Comparison of ENCODE assay signal across 19 mouse cellular contexts in the genomic region with DNA sequence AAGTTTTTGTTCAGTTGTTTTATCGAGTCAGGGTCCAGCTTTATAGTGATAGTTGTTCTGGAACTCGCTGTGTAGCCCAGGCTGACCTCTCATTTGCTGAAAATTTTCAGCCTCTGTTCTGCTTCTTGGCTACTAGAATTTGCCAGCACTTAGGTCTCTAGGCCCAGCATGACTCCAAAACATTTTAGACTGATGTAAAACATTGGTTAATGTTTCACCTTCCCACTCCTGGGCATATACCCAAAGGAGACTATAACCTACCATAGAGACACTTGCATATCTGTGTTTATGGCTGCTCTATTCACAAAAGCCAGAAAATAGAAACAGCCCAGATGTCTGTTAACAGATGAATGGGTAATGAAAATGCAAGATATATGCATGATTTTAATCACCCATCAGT. TPM values are rescaled to one million over a fixed set of nuclear protein-coding genes. Genes with fewer than 3 reads are reported as not detected.
DNase-seq lines count a peak whose midpoint lies in the region; ATAC-seq and TF ChIP-seq lines count a peak whose summit lies in the region.
"Had no signal": no experiment of that assay in that cellular context is flagged by ENCODE, and none has a peak within 500 bp of the region (broad histone marks: within the 10 kb centered on the region; RNA-seq: fewer than 3 reads in every experiment).

No protein-coding gene starts in this region.

- H3K4me2 ChIP-seq in neural tube, embryonic 12.5 days (replicated peaks): peak overlapping the region; percentile 27; the same call in 1 of the 2 replicates
- 0 out of 2 replicates have a peak overlapping the region, but pooled peaks have one; percentile 51 for H3K4me2 ChIP-seq in hindbrain, postnatal 0 days (ENCODE audit: low read depth, low read length)
- H3K4me2 ChIP-seq: embryonic facial prominence, embryonic 15.5 days had no signal

- H3K9me3 ChIP-seq in neural tube, embryonic 12.5 days: no peaks in the 10 kb centered on the region
- H3K9me3 ChIP-seq in hindbrain, postnatal 0 days (ENCODE audit: low read length): no peaks in the 10 kb centered on the region
- H3K9me3 ChIP-seq: embryonic facial prominence, embryonic 15.5 days; heart, embryonic 10.5 days had no signal

- no peak for ATAC-seq in neural tube, embryonic 12.5 days (ENCODE audit: low FRiP score, low read depth)
- ATAC-seq in hindbrain, postnatal 0 days: no peak

- peak; percentile 56 for DNase-seq in kidney, adult 2 months
- DNase-seq in kidney, adult 11 months: no peak
- DNase-seq in neural tube, embryonic 10.5 days (ENCODE audit: extremely low spot score, low spot score): no peak
- no peak for DNase-seq in hindbrain, postnatal 0 days (ENCODE audit: low spot score)
- DNase-seq in thymus, postnatal 10 days (ENCODE audit: low spot score in 2 of 2): no peak
- DNase-seq in ovary, adult 18-20 months (ENCODE audit: low spot score): no peak
- DNase-seq in thymus, postnatal 36 days: no peak
- DNase-seq: adrenal gland, postnatal 36 days; B cell, adult 2 months; cerebellum, adult 18-20 months; kidney, adult 18-20 months; lung, postnatal 10 days had no signal

- H3K4me3 ChIP-seq in kidney, adult 2 months (ENCODE audit: insufficient read depth, low read depth, low read length): no peak overlapping the region
- no peak overlapping the region for H3K4me3 ChIP-seq in neural tube, embryonic 12.5 days
- peak overlapping the region; percentile 37; the same call in 1 of the 2 replicates for H3K4me3 ChIP-seq in hindbrain, postnatal 0 days (ENCODE audit: low read length)
- H3K4me3 ChIP-seq: embryonic facial prominence, embryonic 15.5 days; heart, embryonic 10.5 days had no signal

- H3K27me3 ChIP-seq in kidney, adult 2 months (replicated peaks; ENCODE audit: control insufficient read depth, insufficient read depth, low read length): no peaks in the 10 kb centered on the region
- H3K27me3 ChIP-seq in neural tube, embryonic 12.5 days (replicated peaks): no peaks in the 10 kb centered on the region
- H3K27me3 ChIP-seq in hindbrain, postnatal 0 days (ENCODE audit: insufficient read depth, low read length): no peaks in the 10 kb centered on the region
- H3K27me3 ChIP-seq: embryonic facial prominence, embryonic 15.5 days had no signal

- no peaks in the 10 kb centered on the region for H3K4me1 ChIP-seq in kidney, adult 2 months (ENCODE audit: control insufficient read depth, insufficient read depth, low read length)
- no peaks in the 10 kb centered on the region for H3K4me1 ChIP-seq in neural tube, embryonic 12.5 days
- 0 out of 2 replicates have a peak, but pooled peaks cover 3% of the 10 kb centered on the region for H3K4me1 ChIP-seq in hindbrain, postnatal 0 days (ENCODE audit: insufficient read depth, low read length)
- H3K4me1 ChIP-seq: embryonic facial prominence, embryonic 15.5 days; heart, embryonic 10.5 days had no signal

- 35% methylated on average over 2 of the region's 2 CpGs for WGBS in kidney, adult 2 months
- WGBS in neural tube, embryonic 12.5 days: 84% methylated on average over 2 of the region's 2 CpGs
- 64% methylated on average over 2 of the region's 2 CpGs for WGBS in hindbrain, postnatal 0 days

- TF ChIP-seq CTCF in kidney, adult 2 months (conservative IDR thresholded peaks at IDR 0.05; ENCODE audit: insufficient read depth, insufficient read length, low read depth, low read length): no peak
- TF ChIP-seq CTCF in hindbrain, postnatal 0 days (IDR thresholded peaks at IDR 0.05; ENCODE audit: low read depth): no peak

- TF ChIP-seq POLR2A in kidney, adult 2 months (IDR thresholded peaks at IDR 0.05; ENCODE audit: low read depth, low read length): no peak

- H3K9ac ChIP-seq in neural tube, embryonic 12.5 days: no peak overlapping the region
- no peak overlapping the region for H3K9ac ChIP-seq in hindbrain, postnatal 0 days (replicated peaks; ENCODE audit: low read length)
- H3K9ac ChIP-seq: embryonic facial prominence, embryonic 15.5 days had no signal

- no peaks in the 10 kb centered on the region for H3K36me3 ChIP-seq in kidney, adult 2 months (ENCODE audit: control insufficient read depth, insufficient read depth, low read length)
- H3K36me3 ChIP-seq in neural tube, embryonic 12.5 days: no peaks in the 10 kb centered on the region
- no peaks in the 10 kb centered on the region for H3K36me3 ChIP-seq in hindbrain, postnatal 0 days (ENCODE audit: insufficient read depth, low read length)
- H3K36me3 ChIP-seq: embryonic facial prominence, embryonic 15.5 days; heart, embryonic 10.5 days had no signal

- H3K27ac ChIP-seq in kidney, adult 2 months (ENCODE audit: insufficient read depth, low read depth, low read length): no peak overlapping the region
- no peak overlapping the region for H3K27ac ChIP-seq in neural tube, embryonic 12.5 days
- H3K27ac ChIP-seq in hindbrain, postnatal 0 days: no peak overlapping the region
- H3K27ac ChIP-seq: embryonic facial prominence, embryonic 15.5 days; heart, embryonic 10.5 days had no signal

RNA-seq across cellular contexts. Expression of a gene that starts 0.6 kb away (rescaled TPM):
- polyA plus RNA-seq in kidney, adult 2 months (2012; rRNA removed): 0.05 TPM in 1 of 2 replicates, not detected in the other
- 230 and 246 TPM in 2 replicates for polyA plus RNA-seq in neural tube, embryonic 12.5 days (2016; fragmentation: Nextera tagmentation; extraction: Ambion mirVana)
- total RNA-seq in hindbrain, postnatal 0 days (2014; rRNA removed): 178 and 200 TPM in 2 replicates
- 103 and 120 TPM in 2 replicates for polyA plus RNA-seq in hindbrain, postnatal 0 days (2015; fragmentation: Nextera tagmentation; extraction: Ambion mirVana)
- total RNA-seq: gastrocnemius, adult 18-20 months; megakaryocyte progenitor cell, adult 5-6 weeks; monocyte, adult 5-6 weeks; neutrophil, adult 5-6 weeks had no signal

Comparison
In these comparisons a context has a peak if more than half of its experiments do, and no peak if none do; other contexts are left out.
1. RNA of a gene that starts 0.6 kb away (polyA plus RNA-seq): 230 to 246 TPM in neural tube, embryonic 12.5 days and 103 to 120 TPM in hindbrain, postnatal 0 days; 0.05 TPM in kidney, adult 2 months; every median in the first group is over 10 times any median in the second.